Mouse (Mus musculus): ENCODE data around the gene Rpusd3. TPM values are rescaled to one million over a fixed set of nuclear protein-coding genes. Genes with fewer than 3 reads are reported as not detected.

Gene Rpusd3
- polyA plus RNA-seq, 1 experiment from 2014 or later: 18.8 TPM

- no peaks in the 10 kb centered on the region for H3K27me3 ChIP-seq (ENCODE audit: insufficient read depth, low read length)
- peak overlapping the region; percentile 58 for H3K4me3 ChIP-seq (ENCODE audit: low read depth, low read length)
- 8% methylated on average over 16 of the region's 16 CpGs for WGBS
- peak overlapping the region; percentile 26; the same call in 1 of the 2 replicates for H3K27ac ChIP-seq (ENCODE audit: low read depth)
- H3K36me3 ChIP-seq (ENCODE audit: insufficient read depth): peaks cover 16% of the 10 kb centered on the region
- peaks cover 8% of the 10 kb centered on the region; the same call in 1 of the 2 replicates for H3K4me1 ChIP-seq (ENCODE audit: insufficient read depth)
- no peak for TF ChIP-seq CTCF (IDR thresholded peaks at IDR 0.05; ENCODE audit: low read depth)
- peak overlapping the region; percentile 94 for H3K4me2 ChIP-seq
- peak overlapping the region; percentile 76 for H3K9ac ChIP-seq
- peak; percentile 75 for ATAC-seq (ENCODE audit: insufficient read depth)
- H3K9me3 ChIP-seq (ENCODE audit: low read depth, low read length): no peaks in the 10 kb centered on the region
- DNase-seq: peak; percentile 28
Measured at GRCm38 (mm10) chr6:113418441-113419198, 520 bp downstream of the Rpusd3 start.

- Histone ChIP-seq H3K27ac (ENCODE audit: low read depth) (no peak overlapping the region), H3K9ac (no peak overlapping the region), H3K36me3 (ENCODE audit: insufficient read depth) (peaks cover 16% of the 10 kb centered on the region), H3K4me1 (ENCODE audit: insufficient read depth) (peaks cover 8% of the 10 kb centered on the region; the same call in 1 of the 2 replicates), H3K4me2 (no peak overlapping the region), H3K9me3 (ENCODE audit: low read depth, low read length) (no peaks in the 10 kb centered on the region), H3K4me3 (ENCODE audit: low read depth, low read length) (no peak overlapping the region), H3K27me3 (ENCODE audit: insufficient read depth, low read length) (no peaks in the 10 kb centered on the region)
- no peak for TF ChIP-seq CTCF (IDR thresholded peaks at IDR 0.05; ENCODE audit: low read depth)
- no peak for DNase-seq
- WGBS: 78% methylated on average over 5 of the region's 5 CpGs
- ATAC-seq (ENCODE audit: insufficient read depth): no peak
Measured at GRCm38 (mm10) chr6:113416416-113416815, 2.7 kb downstream of the Rpusd3 start.

DNA sequence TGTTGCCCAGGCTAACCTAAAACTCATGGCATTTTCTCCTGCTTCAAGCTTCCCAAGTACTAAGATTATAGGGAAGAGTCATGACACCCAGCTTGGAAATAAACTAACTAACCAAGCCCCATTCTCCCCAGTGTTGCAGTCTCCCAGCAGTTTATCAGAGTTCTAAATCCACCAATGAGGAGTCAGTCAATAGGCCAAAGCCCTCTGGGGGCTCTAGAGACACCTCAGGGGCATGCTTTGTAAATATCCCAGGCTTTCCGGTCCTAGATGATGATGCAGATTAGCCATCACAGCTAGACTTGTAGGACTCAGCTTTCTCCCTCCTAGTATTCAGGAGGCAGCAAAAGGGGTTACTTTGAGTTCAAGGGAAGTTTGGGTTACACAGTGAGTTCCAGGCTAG is 9.1 kb downstream of the Rpusd3 start:
- H3K4me1 ChIP-seq (ENCODE audit: insufficient read depth): no peaks in the 10 kb centered on the region
- H3K9ac ChIP-seq: no peak overlapping the region
- ATAC-seq (ENCODE audit: insufficient read depth) (no peak), DNase-seq (no peak)
- no peak overlapping the region for H3K27ac ChIP-seq (ENCODE audit: low read depth)
- TF ChIP-seq CTCF (IDR thresholded peaks at IDR 0.05; ENCODE audit: low read depth): no peak
- 32% methylated on average over 1 of the region's 1 CpGs for WGBS
- no peaks in the 10 kb centered on the region for H3K27me3 ChIP-seq (ENCODE audit: insufficient read depth, low read length)
- H3K36me3 ChIP-seq (ENCODE audit: insufficient read depth): peaks cover 3% of the 10 kb centered on the region; the same call in 1 of the 2 replicates
- H3K4me3 ChIP-seq (ENCODE audit: low read depth, low read length): no peak overlapping the region
- H3K4me2 ChIP-seq: no peak overlapping the region
- no peaks in the 10 kb centered on the region for H3K9me3 ChIP-seq (ENCODE audit: low read depth, low read length)

GRCm38 (mm10) chr6:113406683-113407082 is 12.5 kb downstream of the Rpusd3 start:
- H3K9ac ChIP-seq: no peak overlapping the region
- 77% methylated on average over 9 of the region's 9 CpGs for WGBS
- peak; percentile 35; the same call in 1 of the 2 replicates for TF ChIP-seq CTCF (IDR thresholded peaks at IDR 0.05; ENCODE audit: low read depth)
- H3K36me3 ChIP-seq (ENCODE audit: insufficient read depth): no peaks in the 10 kb centered on the region
- H3K4me1 ChIP-seq (ENCODE audit: insufficient read depth): no peaks in the 10 kb centered on the region
- ATAC-seq (ENCODE audit: insufficient read depth) (no peak), DNase-seq (no peak)
- no peak overlapping the region for H3K27ac ChIP-seq (ENCODE audit: low read depth)
- H3K9me3 ChIP-seq (ENCODE audit: low read depth, low read length): no peaks in the 10 kb centered on the region
- H3K27me3 ChIP-seq (ENCODE audit: insufficient read depth, low read length): no peaks in the 10 kb centered on the region
- no peak overlapping the region for H3K4me3 ChIP-seq (ENCODE audit: low read depth, low read length)
- no peak overlapping the region for H3K4me2 ChIP-seq

- no peaks in the 10 kb centered on the region for H3K27me3 ChIP-seq (ENCODE audit: insufficient read depth, low read length)
- H3K9me3 ChIP-seq (ENCODE audit: low read depth, low read length): no peaks in the 10 kb centered on the region
- no peak overlapping the region for H3K9ac ChIP-seq
- WGBS: 89% methylated on average over 6 of the region's 6 CpGs
- H3K4me1 ChIP-seq (ENCODE audit: insufficient read depth): no peaks in the 10 kb centered on the region
- H3K4me2 ChIP-seq: no peak overlapping the region
- H3K36me3 ChIP-seq (ENCODE audit: insufficient read depth): no peaks in the 10 kb centered on the region
- TF ChIP-seq CTCF (IDR thresholded peaks at IDR 0.05; ENCODE audit: low read depth): no peak
- DNase-seq: no peak
- no peak overlapping the region for H3K27ac ChIP-seq (ENCODE audit: low read depth)
- no peak overlapping the region for H3K4me3 ChIP-seq (ENCODE audit: low read depth, low read length)
- no peak for ATAC-seq (ENCODE audit: insufficient read depth)
Measured at GRCm38 (mm10) chr6:113405483-113405882, 13.7 kb downstream of the Rpusd3 start.

- no peak for ATAC-seq (ENCODE audit: insufficient read depth)
- Histone ChIP-seq H3K27me3 (ENCODE audit: insufficient read depth, low read length) (no peaks in the 10 kb centered on the region), H3K27ac (ENCODE audit: low read depth) (no peak overlapping the region), H3K4me3 (ENCODE audit: low read depth, low read length) (no peak overlapping the region), H3K9ac (no peak overlapping the region), H3K36me3 (ENCODE audit: insufficient read depth) (no peaks in the 10 kb centered on the region), H3K4me1 (ENCODE audit: insufficient read depth) (no peaks in the 10 kb centered on the region), H3K4me2 (no peak overlapping the region), H3K9me3 (ENCODE audit: low read depth, low read length) (no peaks in the 10 kb centered on the region)
- TF ChIP-seq CTCF (IDR thresholded peaks at IDR 0.05; ENCODE audit: low read depth): no peak
- WGBS: 72% methylated on average over 12 of the region's 12 CpGs
- DNase-seq: no peak
Measured at GRCm38 (mm10) chr6:113404649-113405448, 14.3 kb downstream of the Rpusd3 start.

DNA sequence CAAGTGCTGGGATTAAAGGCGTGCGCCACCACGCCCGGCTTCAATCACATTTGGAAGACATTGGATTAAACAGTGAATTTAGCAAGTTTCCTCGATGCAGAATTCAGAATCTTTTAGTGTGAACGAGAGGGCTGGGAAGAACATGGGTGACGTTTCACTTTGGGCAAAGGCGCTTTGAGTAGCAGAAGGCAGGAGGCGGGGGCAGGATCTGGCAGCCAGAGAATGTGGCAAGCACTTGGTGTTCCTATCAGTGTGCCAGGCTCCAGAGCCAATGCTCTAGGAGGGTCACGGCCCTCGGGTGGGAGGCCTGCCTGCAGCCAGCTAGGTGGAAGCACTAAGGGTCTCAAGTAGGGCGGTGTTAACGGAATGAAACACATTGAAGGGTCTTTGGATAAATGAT is 17.0 kb downstream of the Rpusd3 start:
- H3K9ac ChIP-seq: no peak overlapping the region
- ATAC-seq (ENCODE audit: insufficient read depth) (no peak), DNase-seq (no peak)
- H3K9me3 ChIP-seq (ENCODE audit: low read depth, low read length): no peaks in the 10 kb centered on the region
- WGBS: 84% methylated on average over 13 of the region's 13 CpGs
- H3K27ac ChIP-seq (ENCODE audit: low read depth): no peak overlapping the region
- H3K4me2 ChIP-seq: no peak overlapping the region
- H3K4me1 ChIP-seq (ENCODE audit: insufficient read depth): no peaks in the 10 kb centered on the region
- H3K27me3 ChIP-seq (ENCODE audit: insufficient read depth, low read length): no peaks in the 10 kb centered on the region
- H3K36me3 ChIP-seq (ENCODE audit: insufficient read depth): no peaks in the 10 kb centered on the region
- TF ChIP-seq CTCF (IDR thresholded peaks at IDR 0.05; ENCODE audit: low read depth): no peak
- H3K4me3 ChIP-seq (ENCODE audit: low read depth, low read length): no peak overlapping the region
